Mouse (Mus musculus) cerebellum, adult 9-11 months (tissue): ENCODE measurements around the gene Gpm6b.

Experiments used
- DNase-seq: peaks from one replicate; pipeline ENCODE4 v3.0.0; 2022

Gpm6b gene

DNA sequence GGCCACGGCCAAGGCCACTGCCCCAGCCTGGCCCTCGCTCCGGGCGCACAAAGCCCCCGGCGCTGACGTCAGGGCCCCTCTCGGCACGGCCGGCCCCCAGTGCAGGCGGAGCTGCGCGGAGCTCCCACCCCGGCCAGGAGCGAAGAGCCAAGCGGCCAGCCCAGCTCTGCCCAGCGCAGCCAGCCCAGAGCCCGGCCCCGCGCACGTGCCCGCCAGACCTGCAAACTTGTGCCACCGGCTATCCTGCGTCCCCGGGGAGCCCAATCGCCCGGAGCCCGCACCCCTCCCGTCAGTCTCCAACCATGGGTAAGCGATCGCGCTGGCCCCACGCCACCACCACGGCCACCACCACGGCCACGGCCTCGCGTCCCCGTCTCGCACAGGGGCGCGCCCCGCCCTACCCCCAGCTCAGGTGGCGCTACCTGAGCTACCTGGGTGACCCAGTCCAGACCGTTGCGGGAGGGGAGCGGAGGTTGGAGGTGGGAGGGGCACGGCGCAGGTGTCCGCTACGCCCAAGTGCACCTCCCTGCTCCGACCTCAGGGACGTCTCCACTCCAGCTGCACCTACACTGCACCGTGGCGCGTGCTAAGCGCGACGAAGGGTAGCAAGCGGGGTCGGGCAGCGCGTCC, at the start of gene Gpm6b:
TSS of gene Gpm6b (plus strand) at position 81 of the 630 bp plus-strand sequence.
- peak; percentile 28 for DNase-seq

DNA sequence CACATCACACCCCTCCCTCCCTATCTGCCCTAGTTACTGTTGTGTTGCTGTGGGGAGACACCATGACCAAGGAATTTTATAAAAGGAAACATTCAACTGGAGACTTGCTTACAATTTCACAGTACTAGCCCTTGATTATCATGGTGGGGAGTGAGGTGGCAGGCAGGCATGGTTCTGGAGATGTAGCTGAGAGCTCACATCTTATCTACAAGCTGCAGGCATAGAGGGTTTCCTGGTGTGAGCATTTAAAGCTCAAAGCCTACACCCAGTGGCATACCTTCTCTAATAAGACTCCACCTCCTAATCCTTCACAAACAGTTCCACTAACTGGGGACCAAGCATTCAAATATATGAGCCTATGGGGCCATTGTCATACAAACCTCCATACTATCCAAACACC, 42.4 kb upstream of the Gpm6b start:
- DNase-seq = no peak

DNA sequence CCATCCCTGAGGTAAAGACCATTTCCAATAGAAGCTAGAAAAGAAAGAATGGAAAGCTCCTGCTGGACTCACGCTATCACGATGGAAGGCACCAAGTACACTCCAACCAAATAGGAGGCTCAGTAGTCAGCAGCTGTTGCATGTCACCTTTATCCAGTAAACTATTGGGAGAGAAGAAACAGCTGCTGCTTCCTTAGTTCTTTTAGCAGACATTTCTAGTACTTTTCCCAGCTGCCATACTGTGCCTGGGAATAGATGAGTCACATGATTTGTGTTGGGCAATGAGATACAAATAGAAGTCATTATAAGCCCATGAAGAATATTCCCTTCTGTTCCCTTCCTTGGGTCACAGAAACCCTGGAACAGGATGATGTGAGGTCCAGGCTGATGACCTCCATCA, 40.4 kb upstream of the Gpm6b start:
- no peak for DNase-seq

DNA sequence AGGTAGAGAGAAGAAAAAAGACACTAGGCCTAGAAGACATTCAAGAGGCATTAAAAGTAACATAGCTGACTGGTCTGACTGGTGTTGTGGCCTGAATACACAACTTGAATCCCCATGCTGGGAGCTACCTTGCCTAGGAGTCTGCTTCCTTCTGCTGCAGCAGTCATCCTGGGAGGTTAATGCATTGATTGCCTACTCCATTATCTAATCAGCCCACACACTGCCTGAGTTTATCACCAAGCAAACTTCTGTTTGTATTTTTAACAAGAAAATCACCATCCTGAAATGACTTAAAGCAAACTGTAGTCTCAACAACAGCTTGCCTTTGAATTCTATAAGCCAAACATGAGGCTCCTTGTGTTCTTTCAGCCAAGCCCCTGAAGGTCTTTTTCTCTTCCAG, 38.9 kb upstream of the Gpm6b start:
- no peak for DNase-seq

DNA sequence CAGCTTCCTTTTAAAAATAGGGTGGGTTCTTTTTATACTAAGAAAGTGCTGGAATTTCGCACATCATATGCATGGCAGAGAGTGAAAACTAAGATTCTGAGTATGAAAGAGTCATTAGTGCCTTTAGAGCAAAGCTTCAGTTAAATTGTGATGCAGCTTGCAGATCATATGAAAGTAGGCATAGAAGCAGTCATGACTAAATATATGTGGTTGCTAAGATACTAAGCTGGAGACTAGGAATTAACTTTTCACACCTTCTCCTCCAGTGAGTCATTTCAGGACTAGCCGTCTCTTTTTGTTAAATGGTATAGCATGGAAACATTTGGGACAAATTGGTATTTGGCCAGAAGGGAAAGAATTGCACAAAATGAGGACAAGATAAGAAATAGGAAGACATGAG, 24.1 kb upstream of the Gpm6b start:
- DNase-seq = no peak

DNA sequence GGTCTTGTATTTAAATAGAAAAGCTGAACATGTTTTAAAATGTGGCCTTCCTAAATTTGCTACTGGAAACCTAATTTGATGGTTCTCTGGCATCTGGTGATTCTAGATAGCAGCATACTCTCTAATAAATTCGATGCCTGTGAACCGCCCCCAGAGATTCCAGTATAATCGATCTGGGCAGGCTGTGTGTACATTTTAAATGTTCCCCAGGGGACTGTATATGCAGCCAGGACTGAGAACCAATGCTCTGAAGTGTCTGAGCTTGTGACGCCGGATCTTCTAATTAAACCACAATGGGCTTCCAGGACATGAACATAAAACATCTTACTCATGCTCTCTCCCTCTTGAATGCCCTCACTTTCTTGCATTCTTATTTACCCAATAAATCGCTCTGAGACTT, 22.5 kb upstream of the Gpm6b start:
- DNase-seq = no peak

DNA sequence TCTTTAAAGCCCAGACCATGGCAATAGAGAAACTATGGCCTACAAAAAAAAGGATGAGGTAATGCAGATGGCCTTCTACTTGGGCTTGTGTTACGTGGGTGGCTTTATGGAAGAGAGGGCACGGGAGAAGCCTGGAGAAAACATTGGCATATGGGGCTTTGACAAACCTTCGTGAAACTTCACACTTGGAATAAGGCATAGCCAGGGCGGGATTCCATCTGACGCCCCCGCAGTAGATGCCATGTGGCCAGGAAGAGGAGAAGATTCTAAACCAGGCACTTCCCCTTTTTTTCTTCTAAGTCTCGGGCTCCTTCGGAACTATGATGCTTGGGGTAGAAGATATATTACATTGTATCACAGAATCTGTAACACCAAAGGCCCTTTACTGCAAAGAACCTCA, 22.0 kb upstream of the Gpm6b start:
- DNase-seq = no peak

DNA sequence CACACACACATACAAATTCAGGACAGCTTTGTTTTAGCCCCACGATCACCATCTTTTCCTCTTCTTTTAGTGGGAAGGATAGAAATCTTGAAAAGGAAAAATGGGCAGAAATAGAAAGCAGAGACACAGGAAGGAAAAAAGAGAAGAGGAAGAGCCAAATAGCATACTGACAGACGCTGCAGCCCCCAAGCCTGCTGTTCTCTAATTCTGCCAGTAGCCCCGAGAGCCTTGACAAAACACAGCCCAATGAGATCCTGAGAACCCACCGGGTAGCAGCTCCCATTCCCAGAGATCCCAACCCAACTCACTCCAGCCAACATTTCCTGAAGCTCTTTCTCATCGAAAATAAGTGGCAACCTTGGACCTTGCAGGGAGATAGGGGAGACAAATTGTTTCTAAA, 19.4 kb upstream of the Gpm6b start:
- no peak for DNase-seq

DNA sequence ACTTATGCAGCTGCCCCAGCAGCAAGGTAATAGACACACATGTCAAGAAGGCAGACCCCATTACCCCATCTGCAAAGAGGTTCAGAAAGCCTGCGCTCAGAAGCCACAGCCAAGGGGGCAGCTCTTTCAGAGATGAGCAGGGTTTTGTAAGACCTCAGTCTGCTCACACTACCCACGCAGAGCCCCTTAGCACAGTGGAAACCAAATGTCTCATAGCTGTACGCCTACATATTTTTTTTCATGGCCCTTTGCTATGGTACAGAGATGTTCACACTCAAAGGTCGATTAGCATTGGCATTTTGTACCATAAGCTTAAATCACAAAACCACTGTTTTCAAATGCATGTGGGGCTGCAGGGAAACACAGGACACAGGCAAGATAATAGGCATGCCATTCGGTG, 11.9 kb upstream of the Gpm6b start:
- no peak for DNase-seq

DNA sequence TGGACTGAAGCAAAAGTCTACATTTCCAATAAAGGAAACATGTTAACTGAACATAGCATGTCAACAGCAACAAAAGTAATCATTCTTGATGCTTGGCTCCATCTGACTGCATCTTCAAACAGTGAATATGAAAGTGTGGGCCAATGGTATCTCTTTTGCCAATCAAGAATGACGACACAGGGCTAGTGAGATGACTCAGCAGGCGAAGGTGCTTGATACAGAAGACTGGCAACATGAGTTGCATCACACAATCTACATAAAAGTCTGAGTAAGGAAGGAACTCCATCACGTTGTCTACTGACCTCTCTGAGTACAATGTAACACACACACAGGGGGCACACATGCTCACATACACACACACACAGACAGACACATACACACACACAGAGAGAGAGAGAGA, 9.0 kb upstream of the Gpm6b start:
- no peak for DNase-seq

DNA sequence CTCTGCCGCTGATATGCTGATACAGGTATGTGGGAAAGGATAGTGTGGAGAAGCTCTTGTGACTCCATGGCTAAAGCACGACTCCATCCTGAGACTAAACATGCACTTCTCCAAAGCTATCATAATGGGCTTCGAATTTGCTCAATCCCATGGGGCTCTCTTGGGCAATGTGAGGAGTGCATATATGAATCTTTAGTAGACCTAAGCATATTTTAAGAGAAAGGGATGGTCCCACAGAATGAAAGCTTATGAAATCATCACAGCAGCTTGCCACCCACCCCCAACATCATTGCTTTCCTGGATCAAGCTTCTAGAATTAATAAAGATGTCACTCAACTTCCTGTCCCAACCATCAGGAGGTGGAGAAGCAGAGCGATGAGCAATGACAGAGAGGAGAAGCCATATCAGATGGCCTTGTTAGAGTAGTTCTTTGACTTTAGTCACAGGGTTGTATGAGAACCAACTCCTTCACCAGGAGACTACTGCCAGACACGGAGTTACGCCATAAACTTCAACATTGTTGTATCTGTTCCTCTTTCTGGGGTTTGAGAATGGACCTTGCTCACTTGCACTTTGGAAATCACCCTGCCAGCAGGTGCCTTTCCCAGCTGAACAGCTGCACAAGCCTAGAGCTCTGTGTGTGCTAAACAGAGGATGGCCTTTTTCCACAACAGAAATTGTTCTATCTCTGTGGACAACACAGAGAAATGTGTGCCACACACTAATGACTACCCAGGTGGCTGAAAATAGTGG, 8.0 kb upstream of the Gpm6b start:
- DNase-seq = no peak

DNA sequence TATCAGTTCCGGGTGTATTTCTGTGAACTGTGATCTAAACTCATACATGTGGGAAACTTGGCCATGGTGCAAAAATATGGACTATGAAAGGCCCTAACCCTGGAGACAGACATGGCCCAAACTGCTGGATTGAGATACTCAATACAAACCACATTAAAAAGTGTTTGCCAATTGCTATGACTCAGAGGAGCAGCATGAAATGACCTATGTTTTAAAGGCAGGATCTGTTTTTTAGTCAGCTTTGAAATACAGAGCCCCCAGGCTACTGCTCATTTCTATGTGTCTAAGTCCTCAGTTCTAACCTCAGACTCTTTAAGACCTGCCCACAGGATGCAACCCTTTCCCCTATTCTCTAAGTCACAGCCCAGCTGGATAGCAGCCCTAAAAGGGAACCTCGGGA, 2.6 kb upstream of the Gpm6b start:
- DNase-seq = no peak

DNA sequence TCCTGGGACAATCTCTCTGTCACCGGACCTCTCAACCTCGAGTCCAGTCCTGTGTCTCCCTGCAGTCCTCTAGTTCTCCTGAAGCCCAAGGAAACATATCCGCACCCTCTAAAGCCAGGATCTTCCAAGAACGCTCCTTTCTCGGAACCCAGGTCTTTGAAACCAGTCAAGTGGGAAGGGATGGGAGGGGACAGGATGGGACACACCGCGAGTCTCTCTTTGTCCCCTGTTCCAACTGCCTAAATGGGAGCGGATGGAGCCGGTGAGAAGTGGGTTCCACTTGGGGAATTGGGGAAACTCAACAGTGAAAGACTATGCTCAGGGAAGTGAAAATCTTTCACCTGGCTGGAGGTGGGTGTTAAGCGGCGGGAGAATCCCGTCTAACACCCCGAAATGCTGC, 809 bp downstream of the Gpm6b start:
- peak; percentile 1 for DNase-seq

DNA sequence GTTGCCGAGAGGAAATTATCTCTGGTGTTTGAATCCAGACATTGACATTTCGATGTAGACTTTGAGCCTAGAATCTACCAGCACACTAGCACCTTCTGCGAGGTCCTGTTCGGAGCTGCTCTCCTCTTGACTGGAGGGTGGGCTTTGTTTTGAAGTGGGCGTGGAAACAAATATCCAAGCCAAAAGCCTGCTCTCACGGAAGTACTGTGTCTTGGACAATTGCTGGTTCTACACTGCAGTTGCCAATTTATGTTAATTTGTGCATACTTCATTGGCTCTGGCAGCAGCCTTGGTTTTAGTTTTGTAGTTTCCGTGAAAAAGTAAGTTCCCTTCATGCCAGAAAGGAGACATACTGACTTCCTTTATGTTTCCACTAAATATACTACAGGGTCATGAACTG, 2.0 kb downstream of the Gpm6b start:
- DNase-seq = peak; percentile 2

DNA sequence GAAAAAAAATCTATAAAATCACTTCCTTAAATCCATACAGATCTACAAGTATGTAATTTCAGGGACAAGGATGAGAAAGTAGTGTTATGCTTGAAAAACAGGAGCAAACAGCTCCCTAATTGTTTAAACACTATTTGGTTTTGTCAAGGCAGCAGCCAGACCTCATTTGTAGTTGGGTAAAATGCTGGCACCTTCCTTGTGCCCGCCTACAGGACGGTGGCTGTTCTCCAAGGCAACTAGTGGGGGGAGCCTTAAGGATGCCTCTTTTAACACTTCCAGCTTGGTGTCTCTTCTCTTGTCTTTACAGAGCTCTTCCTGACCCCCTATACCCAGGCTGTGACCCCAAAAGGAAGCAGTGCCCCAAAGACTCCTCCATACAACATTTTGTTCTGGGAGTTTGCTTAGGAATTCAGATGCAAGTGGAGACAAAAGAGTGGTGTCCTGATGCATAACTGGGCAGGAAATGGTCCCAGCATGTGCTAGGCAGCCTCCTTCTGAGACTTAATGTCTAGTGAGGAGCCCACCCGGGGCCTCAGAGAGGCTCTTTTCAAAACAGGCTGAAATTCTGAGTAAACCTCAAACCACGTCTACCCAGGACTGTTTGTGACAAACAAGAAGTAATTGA, 4.7 kb downstream of the Gpm6b start:
- DNase-seq = peak; percentile 4

DNA sequence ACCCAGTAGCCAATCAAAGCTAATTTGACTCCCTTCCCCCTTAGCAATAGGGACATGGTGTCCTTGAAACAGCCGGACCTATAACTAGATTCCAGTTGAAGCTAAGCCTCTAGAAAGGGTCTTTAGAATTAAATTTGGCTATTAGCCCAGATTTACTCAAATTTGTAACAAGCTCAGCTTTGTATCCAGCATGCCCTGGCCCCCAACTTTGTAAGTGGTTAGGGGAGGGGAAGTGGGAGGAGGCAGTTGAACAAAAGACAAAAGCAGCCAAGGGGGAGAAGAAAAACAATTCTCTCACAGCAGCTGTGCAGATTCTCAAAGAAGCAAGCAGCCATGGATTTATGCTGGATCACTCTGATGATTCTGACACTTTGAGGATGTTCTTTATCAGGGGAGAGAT, 32.8 kb downstream of the Gpm6b start:
- peak; percentile 12 for DNase-seq

DNA sequence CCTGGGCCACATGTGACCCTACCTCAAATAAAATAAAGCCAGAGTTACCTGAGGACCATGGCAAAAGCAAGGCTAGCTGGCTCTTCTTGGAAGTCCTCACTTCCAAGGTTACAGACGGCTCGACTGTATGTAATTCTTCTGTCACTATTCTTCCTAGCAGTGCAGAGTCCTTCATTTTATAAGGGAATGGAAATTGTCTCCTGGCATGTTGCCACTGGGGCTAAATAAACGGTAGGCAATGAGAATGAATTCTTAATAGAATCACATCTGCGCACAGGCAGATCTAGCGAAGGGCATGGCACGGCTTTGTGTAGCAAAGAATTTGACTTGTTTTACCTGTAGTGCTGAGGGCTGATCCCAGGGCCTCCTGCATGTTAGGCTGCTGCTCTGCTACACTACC, 33.9 kb downstream of the Gpm6b start:
- DNase-seq = no peak

DNA sequence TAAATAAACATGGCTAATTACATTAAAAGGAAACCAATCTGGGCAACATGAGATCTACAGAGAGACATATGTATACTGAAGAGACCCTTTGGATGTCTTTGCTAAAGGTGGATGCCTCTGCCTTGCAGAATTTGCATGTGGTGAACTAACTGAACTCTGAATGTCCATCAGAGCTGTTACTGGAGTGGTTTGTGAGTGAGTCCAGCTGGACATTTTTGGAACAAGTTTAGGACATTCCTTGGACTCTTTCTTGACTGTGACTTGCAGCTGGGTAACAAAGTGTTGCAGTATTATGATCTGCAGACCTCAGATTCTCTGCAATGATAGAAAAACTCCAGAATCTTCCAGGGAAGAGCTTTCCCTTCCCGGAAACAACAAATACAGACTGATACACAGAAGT, 41.1 kb downstream of the Gpm6b start:
- DNase-seq = no peak

DNA sequence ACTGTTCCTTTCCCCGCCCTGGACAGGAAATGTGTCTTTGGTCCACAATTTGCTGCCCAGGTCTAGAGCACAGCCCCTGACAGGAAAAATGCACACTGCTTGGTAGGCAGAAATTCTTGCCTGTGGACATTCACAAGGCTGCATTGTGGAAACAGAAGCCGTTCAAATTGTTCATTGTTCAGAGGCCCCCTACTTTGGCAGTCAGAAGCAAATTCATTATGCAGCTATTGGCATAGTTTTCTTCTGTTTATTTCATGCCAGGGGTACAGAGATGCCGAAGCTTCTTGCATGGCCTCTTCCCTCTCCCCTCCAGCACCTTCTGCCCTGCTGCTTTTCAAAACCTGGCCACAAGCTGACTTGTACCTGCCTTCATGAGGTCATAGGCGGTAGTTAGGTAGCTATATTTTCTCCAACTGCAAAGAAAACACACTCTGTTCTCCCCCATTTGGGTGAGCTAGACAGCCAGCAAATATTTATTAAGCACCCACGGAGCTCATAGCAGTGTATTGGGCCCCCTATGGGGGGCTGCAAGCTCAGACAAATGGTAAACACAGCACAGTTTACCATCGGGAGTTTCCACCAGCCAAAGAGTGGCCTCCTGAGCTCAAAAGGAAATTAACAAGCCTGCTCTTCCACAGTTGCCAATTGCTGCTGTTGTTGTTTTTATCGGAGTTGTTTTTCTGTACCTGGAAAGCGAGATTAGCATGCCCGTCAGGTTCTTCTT, 48.2 kb downstream of the Gpm6b start:
- peak; percentile 24 for DNase-seq

DNA sequence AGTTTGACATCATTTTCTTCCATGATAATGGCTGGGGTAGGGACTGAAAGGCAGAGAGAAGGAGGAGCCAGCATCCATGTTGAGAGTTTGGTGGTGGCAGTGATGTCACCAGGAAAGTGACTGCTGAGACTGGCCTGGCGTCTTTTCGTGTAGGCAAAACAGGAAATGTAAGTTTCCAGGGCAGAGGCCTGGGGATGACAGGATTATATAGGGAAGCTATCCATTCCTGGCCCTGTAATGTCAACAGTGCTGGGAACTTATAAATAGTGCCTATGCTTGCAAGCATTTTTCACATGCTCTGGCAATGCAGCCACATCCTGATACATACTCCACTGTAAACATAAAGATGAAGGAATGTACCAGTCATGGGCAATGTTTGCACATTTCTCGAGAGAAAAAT, 52.6 kb downstream of the Gpm6b start:
- DNase-seq = no peak

DNA sequence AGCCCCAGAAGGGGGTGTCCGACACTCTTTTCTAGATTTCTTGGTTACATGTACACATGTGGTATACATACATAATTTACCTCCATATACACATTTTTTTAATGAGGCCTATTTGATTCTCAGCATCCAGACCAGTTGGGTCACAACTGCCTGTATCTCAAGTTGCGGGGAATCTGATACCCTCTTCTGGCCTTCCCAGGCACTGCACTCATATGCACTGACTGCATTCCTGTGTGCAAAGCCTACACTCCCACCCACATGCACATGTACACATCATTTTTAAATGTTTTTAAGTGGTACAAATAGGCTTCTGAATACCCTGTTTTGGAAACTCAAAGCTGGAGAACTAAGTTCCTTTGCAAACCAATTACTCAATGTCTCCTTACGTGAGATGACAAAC, 54.8 kb downstream of the Gpm6b start:
- DNase-seq = no peak

DNA sequence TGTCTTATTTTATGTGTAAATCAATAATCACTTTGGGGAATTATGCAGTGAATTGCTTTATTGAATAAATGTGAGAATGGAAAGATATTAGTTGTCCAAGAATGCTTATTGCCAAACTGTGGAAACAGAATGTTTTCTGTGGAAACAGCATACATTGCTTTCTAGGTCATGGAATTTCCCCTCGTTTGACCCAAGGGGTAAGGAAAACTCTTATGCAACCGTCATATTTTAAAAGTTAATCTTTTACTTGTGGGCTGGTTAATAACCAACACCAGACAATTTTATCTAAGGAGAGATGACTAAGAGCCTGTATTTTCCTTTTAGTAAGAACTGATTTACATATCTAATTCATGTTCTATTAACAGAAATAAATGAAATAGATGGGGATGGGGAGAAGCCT, 64.1 kb downstream of the Gpm6b start:
- DNase-seq = no peak

DNA sequence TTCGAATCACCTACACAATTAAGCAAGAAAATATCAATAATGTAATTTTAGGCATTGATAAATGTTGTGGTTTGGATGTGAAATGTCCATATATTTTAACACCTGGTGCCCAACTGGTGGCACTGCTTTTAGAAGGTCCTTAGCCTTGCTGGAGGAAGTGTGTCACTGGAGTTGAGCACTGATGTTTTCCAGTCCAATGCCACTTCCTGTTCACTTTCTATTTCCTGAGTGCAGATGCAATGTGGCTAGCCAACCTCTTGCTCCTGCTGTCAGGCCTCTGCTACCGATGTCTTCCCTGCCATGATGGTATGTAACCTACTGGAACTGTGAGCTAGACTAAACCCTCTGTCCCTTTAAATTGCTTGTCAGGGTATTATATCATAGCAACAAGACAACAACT, 65.6 kb downstream of the Gpm6b start:
- DNase-seq = no peak
